Mouse (Mus musculus) ES-Bruce4 (cell line): ENCODE data around the gene Serac1.

Source experiments
- EP300 ChIP-seq: IDR thresholded peaks from 2 replicates; pipeline ENCODE4 v1.6.1; 2011; ENCODE audit warnings: low read depth, low read length; ENCODE audit not compliant: insufficient read depth
- POLR2A ChIP-seq: IDR thresholded peaks from one replicate; pipeline ENCODE4 v1.8.1; 2011; ENCODE audit warnings: low read length; ENCODE audit not compliant: insufficient read depth

DNA sequence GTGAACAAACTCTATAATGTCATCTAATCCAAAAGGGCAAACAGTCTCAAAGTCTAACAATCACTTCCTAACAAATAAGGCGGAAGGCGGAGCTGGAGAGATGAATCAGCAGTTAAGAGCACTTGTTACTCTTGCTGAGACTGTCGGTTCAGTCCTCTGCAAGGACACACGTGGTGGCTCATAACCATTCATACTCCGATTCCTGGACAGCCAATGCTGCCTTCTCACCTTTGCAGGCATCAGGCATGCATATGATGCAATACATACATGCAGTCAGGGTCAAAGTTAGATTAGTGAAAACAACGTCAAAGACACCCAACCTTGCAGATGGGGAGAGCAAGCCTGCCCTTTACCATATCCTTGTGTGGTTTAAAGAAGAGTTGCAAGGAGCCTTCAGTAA lies 12.1 kb upstream of the Serac1 start:
- no peak for TF ChIP-seq POLR2A
- TF ChIP-seq EP300 = no peak
